ENCODE assay signal across 13 mouse cellular contexts in genomic region chr9:118891593-118891992, GRCm38 (mm10). TPM values are rescaled to one million over a fixed set of nuclear protein-coding genes. Genes with fewer than 3 reads are reported as not detected.
DNase-seq lines count a peak whose midpoint lies in the region; ATAC-seq lines count a peak whose summit lies in the region.
"Had no signal": no experiment of that assay in that cellular context is flagged by ENCODE, and none has a peak within 500 bp of the region (broad histone marks: within the 10 kb centered on the region; RNA-seq: fewer than 3 reads in every experiment).

No protein-coding gene starts in this region.

- WGBS in kidney, embryonic 14.5 days = 14% methylated on average over 9 of the region's 9 CpGs
- 20% methylated on average over 9 of the region's 9 CpGs for WGBS in embryonic facial prominence, embryonic 12.5 days
- 50% methylated on average over 9 of the region's 9 CpGs for WGBS in limb, embryonic 11.5 days

- no peak overlapping the region for H3K4me2 ChIP-seq in kidney, embryonic 14.5 days (replicated peaks; ENCODE audit: low read depth, low read length)
- H3K4me2 ChIP-seq in embryonic facial prominence, embryonic 12.5 days (replicated peaks) = 0 out of 2 replicates have a peak overlapping the region, but pooled peaks have one; percentile 21
- H3K4me2 ChIP-seq in limb, embryonic 11.5 days (ENCODE audit: low read depth, severe bottlenecking) = no peak overlapping the region
- H3K4me2 ChIP-seq: heart, embryonic 12.5 days had no signal

- no peak overlapping the region for H3K9ac ChIP-seq in kidney, embryonic 14.5 days (ENCODE audit: low read depth, low read length)
- H3K9ac ChIP-seq in embryonic facial prominence, embryonic 12.5 days = no peak overlapping the region
- no peak overlapping the region for H3K9ac ChIP-seq in limb, embryonic 11.5 days (ENCODE audit: low read length)

- peaks cover 12% of the 10 kb centered on the region; the same call in 1 of the 2 replicates for H3K36me3 ChIP-seq in kidney, embryonic 14.5 days (ENCODE audit: control insufficient read depth, insufficient read depth, low read length)
- no peaks in the 10 kb centered on the region for H3K36me3 ChIP-seq in embryonic facial prominence, embryonic 12.5 days
- H3K36me3 ChIP-seq in limb, embryonic 11.5 days (ENCODE audit: control insufficient read depth, insufficient read depth, low read length) = no peaks in the 10 kb centered on the region

- H3K27ac ChIP-seq in kidney, embryonic 14.5 days (ENCODE audit: low read depth, low read length) = peak overlapping the region; percentile 63
- H3K27ac ChIP-seq in embryonic facial prominence, embryonic 12.5 days = peak overlapping the region; percentile 77
- H3K27ac ChIP-seq in limb, embryonic 11.5 days (replicated peaks; ENCODE audit: low read depth, low read length) = peak overlapping the region; percentile 30; the same call in 1 of the 2 replicates

- H3K27me3 ChIP-seq in kidney, embryonic 14.5 days (ENCODE audit: control insufficient read depth, insufficient read depth, low read length) = no peaks in the 10 kb centered on the region
- no peaks in the 10 kb centered on the region for H3K27me3 ChIP-seq in embryonic facial prominence, embryonic 12.5 days
- no peaks in the 10 kb centered on the region for H3K27me3 ChIP-seq in limb, embryonic 11.5 days (ENCODE audit: control insufficient read depth, insufficient read depth, low read length)
- H3K27me3 ChIP-seq: heart, embryonic 12.5 days had no signal

- peak; percentile 57 to 70 for DNase-seq in cerebellum, postnatal 14 days
- DNase-seq in cerebellum, adult 9-10 months = no peak
- DNase-seq in kidney, adult 11 months = no peak
- no peak for DNase-seq in limb, embryonic 11.5 days (ENCODE audit: low spot score)
- DNase-seq in liver = no peak
- no peak for DNase-seq in adrenal gland, adult 18-20 months (ENCODE audit: low spot score in 2 of 2)
- DNase-seq: spleen, adult 18-20 months; thymus, adult 2 months had no signal

- H3K9me3 ChIP-seq in kidney, embryonic 14.5 days (ENCODE audit: control insufficient read depth, low read length) = no peaks in the 10 kb centered on the region
- no peaks in the 10 kb centered on the region for H3K9me3 ChIP-seq in embryonic facial prominence, embryonic 12.5 days
- no peaks in the 10 kb centered on the region; the same call in 1 of the 2 replicates for H3K9me3 ChIP-seq in limb, embryonic 11.5 days (ENCODE audit: control insufficient read depth, low read length)
- H3K9me3 ChIP-seq: heart, embryonic 12.5 days had no signal

- ATAC-seq in kidney, embryonic 14.5 days (ENCODE audit: low FRiP score, low TSS enrichment) = peak; percentile 73
- peak; percentile 36; the same call in 1 of the 2 replicates for ATAC-seq in embryonic facial prominence, embryonic 12.5 days (ENCODE audit: insufficient number of reproducible peaks, insufficient read depth, low FRiP score, low TSS enrichment)
- no peak for ATAC-seq in limb, embryonic 11.5 days (ENCODE audit: insufficient number of reproducible peaks, low FRiP score, low TSS enrichment, low read depth)
- ATAC-seq: activated CD4-positive, CD25-positive, alpha-beta regulatory T cell, adult 4 months; forebrain, embryonic 16.5 days had no signal

- peaks cover 17% of the 10 kb centered on the region; the same call in 1 of the 2 replicates for H3K4me1 ChIP-seq in kidney, embryonic 14.5 days (ENCODE audit: control insufficient read depth, insufficient read depth, low read length)
- H3K4me1 ChIP-seq in embryonic facial prominence, embryonic 12.5 days = peaks cover 34% of the 10 kb centered on the region
- peaks cover 19% of the 10 kb centered on the region for H3K4me1 ChIP-seq in limb, embryonic 11.5 days (ENCODE audit: control insufficient read depth, insufficient read depth, low read length)

- no peak overlapping the region for H3K4me3 ChIP-seq in kidney, embryonic 14.5 days (ENCODE audit: low read length)
- H3K4me3 ChIP-seq in embryonic facial prominence, embryonic 12.5 days = no peak overlapping the region
- H3K4me3 ChIP-seq in limb, embryonic 11.5 days (ENCODE audit: low read depth, low read length) = no peak overlapping the region
- H3K4me3 ChIP-seq: heart, embryonic 12.5 days had no signal

RNA-seq across cellular contexts. Expression of gene Ctdspl, which starts 34.7 kb away (rescaled TPM):
- 25.3 and 31.2 TPM in 2 replicates for polyA plus RNA-seq in kidney, embryonic 14.5 days (2014; fragmentation: Nextera tagmentation; extraction: Ambion mirVana)
- polyA plus RNA-seq in embryonic facial prominence, embryonic 12.5 days (2016; fragmentation: Nextera tagmentation; extraction: Ambion mirVana) = 16.0 and 16.8 TPM in 2 replicates
- polyA plus RNA-seq in limb, embryonic 11.5 days (2014; fragmentation: Nextera tagmentation; extraction: Ambion mirVana) = 13.6 and 13.9 TPM in 2 replicates
- total RNA-seq in adrenal gland, adult 18-20 months (2021) = 10 to 100 TPM; 28.8 to 37.7 TPM

Comparison
In these comparisons a context has a peak if more than half of its experiments do, and no peak if none do; other contexts are left out.
1. DNase-seq: peak in cerebellum, postnatal 14 days (2 of 2); none in cerebellum, adult 9-10 months (single experiment), kidney, adult 11 months (single experiment), limb, embryonic 11.5 days (single experiment), liver (single experiment) and adrenal gland, adult 18-20 months (0 of 2).
2. Peak in every context shown above with its lines, with median percentiles within 50 percentile points of each other: H3K27ac ChIP-seq.